Mouse (Mus musculus) bone marrow macrophage, adult 2 months (primary cell): Measurements from ENCODE around the gene Zan.

Experiments
- CTCF ChIP-seq: IDR thresholded peaks from 2 replicates; pipeline ENCODE4 v1.5.1; 2012; ENCODE audit warnings: low read depth, mild to moderate bottlenecking, low read length, moderate library complexity
- POLR2A ChIP-seq: IDR thresholded peaks from 2 replicates; pipeline ENCODE4 v1.6.1; 2012; ENCODE audit warnings: mild to moderate bottlenecking, low read depth, low read length, borderline replicate concordance

DNA sequence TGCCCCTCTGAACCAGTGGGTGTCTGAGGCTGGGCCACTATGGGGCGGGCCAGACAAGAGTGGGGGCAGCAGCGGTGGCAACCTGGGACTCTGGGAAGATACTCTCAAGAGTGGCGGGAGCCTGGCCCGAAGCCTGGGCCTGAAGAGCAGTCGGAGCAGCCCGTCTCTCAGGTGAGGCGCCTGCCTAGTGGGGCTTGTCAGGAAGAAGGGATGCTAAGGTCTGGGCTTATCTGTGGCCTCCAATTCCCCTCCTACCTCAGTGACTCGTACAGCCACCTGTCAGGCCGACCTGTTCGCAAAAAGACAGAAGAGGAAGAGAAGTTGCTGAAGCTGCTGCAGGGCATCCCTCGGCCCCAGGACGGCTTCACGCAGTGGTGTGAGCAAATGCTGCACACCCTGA lies 47.8 kb upstream of the Zan start:
- TF ChIP-seq POLR2A (no peak), CTCF (no peak)
